Mouse (Mus musculus): ENCODE measurements around the gene Sowahd.

- TF ChIP-seq CTCF (IDR thresholded peaks at IDR 0.05; ENCODE audit: low read depth) (no peak), EP300 (IDR thresholded peaks at IDR 0.05; ENCODE audit: low read depth) (no peak)
Observed at GRCm38 (mm10) chrX:37081194-37081593, 32.5 kb downstream of the Sowahd start.
